ENCODE assay signal across 8 mouse cellular contexts in the genomic region with DNA sequence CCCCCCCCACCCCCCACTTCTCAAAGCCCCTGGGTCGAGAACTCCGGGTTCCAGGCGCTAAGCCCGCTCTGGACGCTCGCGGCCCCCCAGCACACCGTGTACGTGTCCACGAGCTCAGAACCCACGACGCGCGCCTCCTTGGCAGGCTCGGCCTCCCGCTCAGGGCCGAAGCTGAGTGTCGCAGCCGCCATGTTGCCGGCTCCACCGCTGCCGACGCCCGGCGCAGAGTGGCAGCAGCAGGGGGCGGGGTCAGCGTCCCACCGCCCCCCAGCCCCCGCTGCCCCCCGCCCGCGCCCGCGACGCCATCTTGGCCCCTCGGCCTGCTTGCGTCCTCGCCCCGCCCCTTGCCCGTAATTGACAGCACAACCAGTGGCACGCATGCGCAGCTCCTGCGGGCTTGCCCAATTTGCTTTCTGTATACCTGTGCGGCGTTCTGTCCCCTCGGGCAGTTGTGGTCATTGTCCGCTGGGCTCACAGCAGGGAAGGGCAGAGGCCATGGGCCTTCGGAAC. TPM values are rescaled to one million over a fixed set of nuclear protein-coding genes. Genes with fewer than 3 reads are reported as not detected.
DNase-seq lines count a peak whose midpoint lies in the region; ATAC-seq lines count a peak whose summit lies in the region.

No protein-coding gene starts in this region.

- peak overlapping the region; percentile 97 for H3K9ac ChIP-seq in hindbrain, embryonic 14.5 days

- peak overlapping the region; percentile 90 for H3K27ac ChIP-seq in hindbrain, embryonic 14.5 days

- peak; percentile 92 for DNase-seq in R1 (ENCODE audit: low read depth, low spot score)
- peak; percentile 98 for DNase-seq in cerebellum, postnatal 14 days
- peak; percentile 89 to 90 for DNase-seq in frontal cortex, postnatal 25 days (ENCODE audit: low spot score in 2 of 2)
- peak; percentile 93 for DNase-seq in hindbrain, embryonic 14.5 days (ENCODE audit: low spot score)
- peak; percentile 89 to 92 for DNase-seq in layer of hippocampus, postnatal 25 days (ENCODE audit: extremely low spot score in 1 of 2, low spot score in 1 of 2)
- DNase-seq in lung, postnatal 14 days, result peak; percentile 97
- peak; percentile 96 for DNase-seq in ovary, postnatal 36 days (ENCODE audit: low spot score)
- peak; percentile 98 for DNase-seq in thymus, postnatal 14 days

- H3K4me2 ChIP-seq in hindbrain, embryonic 14.5 days (replicated peaks), result peak overlapping the region; percentile 98

- ATAC-seq in hindbrain, embryonic 14.5 days (ENCODE audit: low FRiP score), result peak; percentile 78

- peaks cover 20% of the 10 kb centered on the region for H3K4me1 ChIP-seq in hindbrain, embryonic 14.5 days (replicated peaks; ENCODE audit: control insufficient read depth, insufficient read depth, low read length)

- H3K36me3 ChIP-seq in hindbrain, embryonic 14.5 days (replicated peaks; ENCODE audit: control insufficient read depth, insufficient read depth), result peaks cover 29% of the 10 kb centered on the region

- H3K4me3 ChIP-seq in hindbrain, embryonic 14.5 days (replicated peaks; ENCODE audit: low read length), result peak overlapping the region; percentile 91

- WGBS in hindbrain, embryonic 14.5 days, result 1% methylated on average over 48 of the region's 48 CpGs

- no peaks in the 10 kb centered on the region for H3K27me3 ChIP-seq in hindbrain, embryonic 14.5 days (ENCODE audit: control insufficient read depth, insufficient read depth, low read length)

- H3K9me3 ChIP-seq in hindbrain, embryonic 14.5 days (ENCODE audit: control insufficient read depth, low read length), result no peaks in the 10 kb centered on the region

RNA-seq across cellular contexts. Expression of a gene that starts 1.6 kb away (rescaled TPM):
- polyA plus RNA-seq in hindbrain, embryonic 14.5 days (2014; fragmentation: Nextera tagmentation; extraction: Ambion mirVana), result 2.4 and 3.2 TPM in 2 replicates
- total RNA-seq in layer of hippocampus, postnatal 25 days (2021), result 1 to 10 TPM; 2.2 to 3.1 TPM

RNA-seq across cellular contexts. Expression of a gene that starts 10.2 kb away (rescaled TPM):
- polyA plus RNA-seq in hindbrain, embryonic 14.5 days (2014; fragmentation: Nextera tagmentation; extraction: Ambion mirVana), result 304 and 309 TPM in 2 replicates
- total RNA-seq in layer of hippocampus, postnatal 25 days (2021), result 100 to 1,000 TPM; 431 to 467 TPM

RNA-seq across cellular contexts. Expression of a gene that starts 11.1 kb away (rescaled TPM):
- 0.27 and 0.32 TPM in 2 replicates for polyA plus RNA-seq in hindbrain, embryonic 14.5 days (2014; fragmentation: Nextera tagmentation; extraction: Ambion mirVana)
- 1 to 10 TPM; 4.4 to 5.0 TPM for total RNA-seq in layer of hippocampus, postnatal 25 days (2021)

RNA-seq across cellular contexts. Expression of a gene that starts 38.1 kb away (rescaled TPM):
- polyA plus RNA-seq in hindbrain, embryonic 14.5 days (2014; fragmentation: Nextera tagmentation; extraction: Ambion mirVana), result 17.9 and 27.6 TPM in 2 replicates
- total RNA-seq in layer of hippocampus, postnatal 25 days (2021), result 10 to 100 TPM; 13.9 to 17.5 TPM

RNA-seq across cellular contexts. Expression of a gene that starts 44.6 kb away (rescaled TPM):
- 10.4 and 10.7 TPM in 2 replicates for polyA plus RNA-seq in hindbrain, embryonic 14.5 days (2014; fragmentation: Nextera tagmentation; extraction: Ambion mirVana)
- 1 to 10 TPM; 3.6 to 4.1 TPM for total RNA-seq in layer of hippocampus, postnatal 25 days (2021)

Comparison
In these comparisons a context has a peak if more than half of its experiments do, and no peak if none do; other contexts are left out.
1. Peak in every context shown above with its lines: DNase-seq, ATAC-seq, H3K4me3 ChIP-seq and H3K27ac ChIP-seq.